Mouse (Mus musculus) erythroblast, adult 5-6 weeks (primary cell): ENCODE data around the gene Pilra. TPM values are rescaled to one million over a fixed set of nuclear protein-coding genes. Genes with fewer than 3 reads are reported as not detected.

ENCODE experiments used
- ATAC-seq: replicated peaks from 2 replicates; pipeline ENCODE4 v1.8.0; 2016; ENCODE audit warnings: moderate number of reproducible peaks, mild to moderate bottlenecking, moderate TSS enrichment, inconsistent platforms; ENCODE audit not compliant: poor library complexity, low FRiP score, severe bottlenecking
- total RNA-seq, 2 experiments: library from RNA; stranded (forward) in 1 of 2; stranded (reverse) in 1 of 2; fragments of 150-400 nt in 1 of 2; fragments of 200-764, 138-1000 nt in 1 of 2; gene quantifications; 2 replicates each; pipeline versions ENCODE4 v1.2.3 to v1.2.4; 2015 to 2017; ENCODE audit warnings: low replicate concordance in 2 of 2

Pilra gene
- total RNA-seq, 2 experiments from 2014 or later: 21.6 to 45.2 TPM

- ATAC-seq: no peak
These were observed 10.1 kb downstream of the Pilra start for GRCm38 (mm10) chr5:137825971-137826370.

- no peak for ATAC-seq
These were observed 11.1 kb downstream of the Pilra start for GRCm38 (mm10) chr5:137825030-137825429.

- ATAC-seq: no peak
These were observed 12.5 kb downstream of the Pilra start for GRCm38 (mm10) chr5:137823455-137824045.

GRCm38 (mm10) chr5:137822602-137823001 is 13.5 kb downstream of the Pilra start:
- no peak for ATAC-seq

GRCm38 (mm10) chr5:137822126-137822525 is 14.0 kb downstream of the Pilra start:
- no peak for ATAC-seq

- ATAC-seq: no peak
These were observed 18.4 kb downstream of the Pilra start for GRCm38 (mm10) chr5:137817466-137818222.

GRCm38 (mm10) chr5:137808316-137808715 is 27.8 kb downstream of the Pilra start:
- ATAC-seq: no peak

- no peak for ATAC-seq
These were observed 29.9 kb downstream of the Pilra start for GRCm38 (mm10) chr5:137806158-137806557.

GRCm38 (mm10) chr5:137800917-137801316 is 35.2 kb downstream of the Pilra start:
- no peak for ATAC-seq

GRCm38 (mm10) chr5:137796606-137797005 is 39.5 kb downstream of the Pilra start:
- ATAC-seq: no peak

- ATAC-seq: no peak
These were observed 44.5 kb downstream of the Pilra start for GRCm38 (mm10) chr5:137791553-137791952.

GRCm38 (mm10) chr5:137788946-137789531 is 47.0 kb downstream of the Pilra start:
- no peak for ATAC-seq

- no peak for ATAC-seq
These were observed 47.9 kb downstream of the Pilra start for GRCm38 (mm10) chr5:137788171-137788570.

GRCm38 (mm10) chr5:137787151-137787928 is 48.7 kb downstream of the Pilra start, which contains the start of the genes Mepce and Zcwpw1:
Mepce (minus strand) TSS chr5:137787655.
Zcwpw1 (plus strand) TSS chr5:137787798.
- ATAC-seq: peak; percentile 63

- ATAC-seq: peak; percentile 77
These were observed 49.8 kb downstream of the Pilra start for GRCm38 (mm10) chr5:137786109-137786942.

GRCm38 (mm10) chr5:137785164-137786031 is 50.7 kb downstream of the Pilra start:
- ATAC-seq: peak; percentile 19

GRCm38 (mm10) chr5:137784546-137784945 is 51.5 kb downstream of the Pilra start:
- no peak for ATAC-seq

GRCm38 (mm10) chr5:137783901-137784540 is 52.1 kb downstream of the Pilra start:
- ATAC-seq: no peak
